Mouse (Mus musculus) stomach, embryonic 16.5 days (tissue): ENCODE data around the gene Larp4. TPM values are rescaled to one million over a fixed set of nuclear protein-coding genes. Genes with fewer than 3 reads are reported as not detected.

ENCODE experiments used
- ATAC-seq: fragments of 200-750 bp; cut with Nextera tagmentation; 2 replicates; pipeline ENCODE4 v1.8.0; 2017; ENCODE audit warnings: moderate number of reproducible peaks, moderate TSS enrichment; ENCODE audit not compliant: insufficient read depth, low FRiP score
- H3K27ac ChIP-seq: fragments of 300-500 bp; sonication (generic); 2 replicates; pipeline ENCODE4 v1.5.1; 2014; ENCODE audit warnings: low read length
- H3K27me3 ChIP-seq: fragments of 300-500 bp; sonication (generic); 2 replicates; pipeline ENCODE4 v1.6.1; 2014; ENCODE audit warnings: low read length, control low read depth, mixed read lengths; ENCODE audit not compliant: control insufficient read depth, insufficient read depth
- H3K36me3 ChIP-seq: fragments of 300-500 bp; sonication (generic); 2 replicates; pipeline ENCODE4 v1.6.1; 2014; ENCODE audit warnings: low read length; ENCODE audit not compliant: control insufficient read depth, insufficient read depth
- H3K4me1 ChIP-seq: fragments of 300-500 bp; sonication (generic); 2 replicates; pipeline ENCODE4 v1.6.1; 2014; ENCODE audit warnings: low read length, control low read depth, mixed read lengths; ENCODE audit not compliant: control insufficient read depth, insufficient read depth
- H3K4me2 ChIP-seq: fragments of 300-500 bp; sonication (generic); 2 replicates; pipeline ENCODE4 v1.6.1; 2014; ENCODE audit warnings: low read depth, low read length, mixed read lengths
- H3K4me3 ChIP-seq: fragments of 300-500 bp; sonication (generic); replicated peaks from 2 replicates; pipeline ENCODE4 v1.5.1; 2014; ENCODE audit warnings: mild to moderate bottlenecking, low read length
- H3K9ac ChIP-seq: fragments of 300-500 bp; sonication (generic); 2 replicates; pipeline ENCODE4 v1.6.1; 2014; ENCODE audit warnings: low read length
- H3K9me3 ChIP-seq: fragments of 300-500 bp; sonication (generic); replicated peaks from 2 replicates; pipeline ENCODE4 v1.6.1; 2016; ENCODE audit warnings: low read length, control low read depth; ENCODE audit not compliant: control insufficient read depth
- WGBS: fragments of 180-500 bp; shearing (Covaris S2); extraction: QIAGEN DNeasy Blood & Tissue Kit; methylation state at CpG from one replicate; pipeline ENCODE4 v1.1.7; 2014; 5-methylcytosine and 5-hydroxymethylcytosine counted together
- polyA plus RNA-seq: library from polyadenylated mRNA; unstranded; fragments of >200 nt; fragmentation: Nextera tagmentation; extraction: Ambion mirVana; gene quantifications from 2 replicates; pipeline ENCODE4 v1.2.1, GENCODE M21; 2015

The Larp4 gene
- polyA plus RNA-seq, 1 experiment from 2014 or later: 37.4 TPM

DNA sequence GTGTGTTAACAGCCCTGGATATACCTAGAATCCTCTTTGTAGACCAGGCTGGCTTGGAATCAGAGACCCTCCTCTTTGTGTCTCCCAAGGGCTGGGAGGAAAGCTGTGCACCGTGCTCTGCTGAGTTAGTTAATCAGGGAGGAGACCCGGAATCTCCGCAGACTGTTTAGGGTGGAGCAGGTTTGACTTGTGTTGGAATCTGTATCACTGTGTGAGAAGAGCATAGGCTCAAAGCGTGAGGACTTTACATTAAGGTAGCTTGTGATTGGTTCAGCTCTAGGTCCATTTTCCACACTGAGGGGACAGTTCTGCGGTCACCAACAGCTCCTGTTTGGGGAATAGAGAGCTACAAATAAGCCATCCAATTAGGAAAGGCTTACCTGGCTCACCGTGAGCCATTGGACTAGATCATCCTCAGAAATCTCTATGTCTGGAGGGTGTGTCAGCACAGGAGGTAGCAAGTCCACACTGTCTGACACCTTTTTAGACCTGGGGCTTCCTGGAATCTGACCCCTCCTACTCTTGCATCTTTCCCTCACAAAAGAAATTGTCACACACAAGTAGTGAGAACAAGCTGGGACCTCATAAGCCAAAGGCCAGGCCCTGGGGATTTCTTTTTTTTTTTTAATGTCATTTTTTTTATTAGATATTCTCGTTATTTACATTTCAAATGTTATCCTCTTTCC lies 89.9 kb downstream of the Larp4 start:
- Histone ChIP-seq H3K36me3 (no peaks in the 10 kb centered on the region), H3K4me1 (peaks cover 14% of the 10 kb centered on the region), H3K9me3 (no peaks in the 10 kb centered on the region), H3K4me3 (no peak overlapping the region), H3K4me2 (no peak overlapping the region), H3K27ac (0 out of 2 replicates have a peak overlapping the region, but pooled peaks have one; percentile 14), H3K27me3 (no peaks in the 10 kb centered on the region), H3K9ac (0 out of 2 replicates have a peak overlapping the region, but pooled peaks have one; percentile 16)
- no peak for ATAC-seq
- WGBS: 65% methylated on average over 7 of the region's 7 CpGs

DNA sequence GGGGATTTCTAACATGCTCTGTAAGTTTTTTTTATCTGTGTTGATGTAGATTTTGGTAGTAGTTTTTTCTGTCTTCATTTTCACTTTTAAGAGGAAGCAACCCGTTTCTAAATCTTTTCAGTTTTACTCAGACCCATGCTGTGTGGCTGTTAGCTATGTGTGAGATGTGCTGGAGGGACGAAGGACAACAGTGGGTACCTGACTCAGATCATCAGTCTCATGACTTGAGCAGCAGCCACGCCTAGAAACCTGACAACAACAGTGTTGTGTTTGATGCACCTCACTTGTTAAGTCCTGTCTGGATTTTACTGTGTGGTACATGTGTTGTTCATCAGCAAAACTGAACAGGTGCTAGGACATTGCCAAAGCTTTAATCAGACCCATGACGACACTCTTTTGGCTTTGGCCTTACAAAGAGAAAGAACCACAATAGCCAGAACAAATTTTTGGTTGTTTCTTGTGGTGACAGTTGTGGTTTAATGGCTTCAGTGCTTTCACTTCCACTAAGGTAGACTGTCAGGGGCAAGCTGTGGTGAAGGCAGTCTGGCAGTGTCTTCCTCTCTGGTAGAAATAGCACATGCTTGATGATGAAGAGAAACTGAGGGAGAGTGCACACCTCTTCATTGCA lies 90.8 kb downstream of the Larp4 start:
- H3K9me3 ChIP-seq: no peaks in the 10 kb centered on the region
- no peaks in the 10 kb centered on the region for H3K36me3 ChIP-seq
- no peak overlapping the region for H3K4me3 ChIP-seq
- no peaks in the 10 kb centered on the region for H3K27me3 ChIP-seq
- 79% methylated on average over 4 of the region's 4 CpGs for WGBS
- H3K27ac ChIP-seq: no peak overlapping the region
- no peak for ATAC-seq
- H3K9ac ChIP-seq: no peak overlapping the region
- H3K4me1 ChIP-seq: peaks cover 14% of the 10 kb centered on the region
- H3K4me2 ChIP-seq: no peak overlapping the region

DNA sequence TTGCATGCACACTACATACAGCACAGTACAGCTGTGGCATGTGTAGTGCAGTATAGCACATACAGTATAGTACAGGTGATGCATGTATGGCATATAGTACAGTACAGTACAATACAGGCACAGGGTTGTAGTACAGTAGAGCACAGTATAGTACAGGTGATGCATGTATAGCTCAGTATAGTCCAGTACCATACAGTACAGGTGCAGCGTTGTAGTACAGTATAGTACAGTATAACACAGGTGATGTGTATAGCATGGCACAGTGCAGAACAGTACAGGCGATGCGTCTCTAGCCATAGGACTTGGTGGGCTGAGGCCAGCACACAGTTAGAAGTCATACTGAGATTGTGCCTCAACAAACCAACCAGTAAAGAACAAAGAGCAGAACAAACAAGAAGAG lies 91.5 kb downstream of the Larp4 start:
- Histone ChIP-seq H3K9ac (no peak overlapping the region), H3K4me2 (no peak overlapping the region), H3K4me3 (no peak overlapping the region), H3K9me3 (no peaks in the 10 kb centered on the region), H3K4me1 (peaks cover 14% of the 10 kb centered on the region), H3K27ac (no peak overlapping the region), H3K36me3 (no peaks in the 10 kb centered on the region), H3K27me3 (no peaks in the 10 kb centered on the region)
- ATAC-seq: no peak
- 86% methylated on average over 3 of the region's 3 CpGs for WGBS

DNA sequence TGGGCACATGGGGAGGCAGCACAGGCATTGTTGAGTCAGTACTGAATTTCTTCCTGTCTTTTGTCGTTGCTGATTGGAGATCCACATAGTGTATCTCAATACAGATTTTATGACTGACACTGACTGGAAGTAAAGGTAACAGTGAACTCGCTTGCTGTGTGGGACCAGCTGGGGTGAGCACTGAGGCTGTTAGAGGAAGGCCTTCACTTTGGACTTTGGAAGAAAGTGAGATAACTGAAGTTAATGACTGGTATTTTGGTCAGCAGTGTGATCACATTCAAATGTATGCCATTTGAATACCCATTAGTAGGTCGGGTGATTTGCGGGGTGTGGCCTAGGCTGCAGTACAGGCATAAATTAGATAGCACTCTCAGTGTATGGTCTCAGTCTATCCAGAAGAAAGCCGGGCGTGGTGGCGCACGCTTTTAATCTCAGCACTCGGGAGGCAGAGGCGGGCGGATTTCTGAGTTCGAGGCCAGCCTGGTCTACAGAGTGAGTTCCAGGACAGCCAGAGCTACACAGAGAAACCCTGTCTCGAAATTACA lies 93.4 kb downstream of the Larp4 start:
- H3K4me3 ChIP-seq: no peak overlapping the region
- peaks cover 16% of the 10 kb centered on the region for H3K4me1 ChIP-seq
- no peaks in the 10 kb centered on the region for H3K27me3 ChIP-seq
- no peaks in the 10 kb centered on the region for H3K9me3 ChIP-seq
- no peak overlapping the region for H3K4me2 ChIP-seq
- no peak overlapping the region for H3K9ac ChIP-seq
- no peak overlapping the region for H3K27ac ChIP-seq
- no peak for ATAC-seq
- 94% methylated on average over 12 of the region's 13 CpGs for WGBS
- no peaks in the 10 kb centered on the region for H3K36me3 ChIP-seq

Other genes starting within 250 kb of the Larp4 start
- gene Cox14, start 244.4 kb upstream of the Larp4 start, polyA plus RNA-seq: 171 and 173 TPM in 2 replicates
- 58.7 and 62.1 TPM in 2 replicates for gene Cers5, start 197.2 kb upstream of the Larp4 start, polyA plus RNA-seq
- 89.4 and 95.8 TPM in 2 replicates for gene Lima1, start 94.6 kb upstream of the Larp4 start, polyA plus RNA-seq
- not detected in 2 replicates for gene Fam186a, start 3.0 kb upstream of the Larp4 start, polyA plus RNA-seq
- 9.7 and 10.4 TPM in 2 replicates for gene Dip2b, start 68.6 kb downstream of the Larp4 start, polyA plus RNA-seq